Mouse (Mus musculus): ENCODE results near the gene 4931422A03Rik.
"Not testable (repeated sequence)": the region's sequence is repeated elsewhere in the genome, so short reads cannot be mapped to it uniquely, and the experiment has no call there.

- not testable (repeated sequence) for TF ChIP-seq CTCF (IDR thresholded peaks at IDR 0.05); POLR2A (IDR thresholded peaks at IDR 0.05; ENCODE audit: insufficient read depth, low read depth, low read length); EP300 (IDR thresholded peaks at IDR 0.05; ENCODE audit: insufficient read depth, low read depth, low read length)
Observed at GRCm38 (mm10) chr2:104068450-104068849, 40.3 kb upstream of the 4931422A03Rik start, which contains the start of gene Gm10799.

Measured in heart, adult 2 months (tissue).